Mouse (Mus musculus): Measurements from ENCODE around the gene Hist2h3c2.
A peak's percentile ranks its signal among the peaks of the same experiment; 100 is the strongest.
"Not testable (repeated sequence)": the region's sequence is repeated elsewhere in the genome, so short reads cannot be mapped to it uniquely, and the experiment has no call there.

Gene Hist2h3c2

GRCm38 (mm10) chr3:96236834-96237334, 2.0 kb downstream of the Hist2h3c2 start:
- no peak for DNase-seq (ENCODE audit: low spot score in 2 of 2)

GRCm38 (mm10) chr3:96235836-96236235, 3.1 kb downstream of the Hist2h3c2 start:
- DNase-seq (ENCODE audit: low spot score in 2 of 2) = no peak

- no peak for DNase-seq (ENCODE audit: low spot score in 2 of 2)
These were observed 4.0 kb downstream of the Hist2h3c2 start for GRCm38 (mm10) chr3:96234914-96235313.

GRCm38 (mm10) chr3:96231758-96232120, 7.2 kb downstream of the Hist2h3c2 start:
- DNase-seq (ENCODE audit: low spot score in 2 of 2) = no peak

DNA sequence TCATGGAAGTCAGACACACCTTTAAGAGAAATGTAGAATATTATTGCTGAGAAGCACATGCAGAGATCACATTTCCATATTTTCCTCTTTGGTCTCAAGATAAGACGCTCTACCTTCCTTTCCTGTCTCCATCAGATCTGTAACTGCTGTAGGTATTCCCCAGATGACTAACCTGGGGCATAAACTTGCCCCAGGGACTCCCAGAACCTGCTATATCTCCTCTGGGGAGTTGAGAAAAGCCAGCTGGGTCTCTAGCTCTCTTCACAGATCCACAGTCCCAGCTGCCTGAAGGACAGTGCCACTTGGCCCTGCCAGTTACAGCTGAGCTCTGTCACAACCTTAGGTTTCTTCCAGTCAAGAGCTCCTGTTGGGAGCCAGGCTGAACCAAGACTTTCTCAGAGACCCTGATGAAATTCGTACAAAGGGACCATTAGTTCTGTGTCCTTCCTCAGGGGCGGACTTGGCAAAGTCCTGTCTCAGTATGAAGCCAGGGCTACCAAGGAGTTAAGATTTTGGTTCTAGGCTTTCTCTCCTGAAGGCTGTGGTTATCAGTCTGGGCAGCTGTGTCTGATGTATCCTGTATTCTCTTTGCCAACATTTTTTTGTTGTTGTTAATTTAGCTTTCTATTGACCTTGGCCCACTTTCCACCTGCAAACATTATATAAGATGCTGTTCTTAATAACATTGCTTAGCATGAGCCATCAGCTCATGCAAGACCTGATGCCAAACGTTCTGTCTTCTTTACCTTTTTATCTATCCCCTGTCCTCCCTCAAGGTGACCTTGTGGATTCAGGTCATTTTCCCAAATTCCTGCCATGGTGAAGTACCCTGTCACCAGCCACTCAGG, 7.8 kb downstream of the Hist2h3c2 start:
- DNase-seq (ENCODE audit: low spot score in 2 of 2) = no peak

DNA sequence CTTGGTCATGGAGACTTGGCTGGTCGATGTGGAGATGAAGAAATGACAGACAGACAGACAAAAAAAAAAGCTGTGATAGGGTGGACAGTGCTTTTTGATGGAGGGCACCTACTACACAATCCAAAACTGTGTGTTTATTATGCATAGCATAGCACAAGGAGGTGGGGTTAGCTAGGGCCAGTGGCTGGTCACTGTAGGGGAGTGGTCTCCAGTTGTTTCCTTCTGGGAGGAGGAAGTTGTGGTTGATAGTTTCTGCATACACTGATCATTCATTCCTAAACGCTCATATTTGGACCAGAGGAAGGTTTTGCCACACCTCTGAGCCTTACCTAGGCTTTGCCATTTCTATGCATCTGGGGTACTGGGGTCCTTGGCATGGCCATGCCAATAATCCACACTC, 8.5 kb downstream of the Hist2h3c2 start:
- no peak for DNase-seq (ENCODE audit: low spot score in 2 of 2)

DNA sequence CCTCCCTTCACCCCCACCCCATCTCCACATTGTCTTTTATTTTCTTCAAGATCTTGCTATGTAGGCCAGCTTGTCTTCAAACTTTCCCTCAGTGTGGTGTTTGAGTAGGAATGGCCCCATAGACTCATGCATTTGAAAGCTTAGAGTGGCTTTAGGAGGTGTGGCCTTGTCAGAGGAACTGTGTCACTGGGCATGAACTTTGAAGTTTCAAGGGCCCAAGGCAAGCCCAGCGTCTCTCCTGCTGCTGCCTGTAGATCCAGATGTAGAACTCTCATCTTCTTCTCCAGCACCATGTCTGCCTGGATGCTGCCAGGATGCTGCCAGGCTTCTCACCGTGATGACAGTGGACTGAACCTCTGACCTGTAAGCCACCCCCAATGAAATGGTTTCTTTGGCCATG, 10.1 kb downstream of the Hist2h3c2 start:
- no peak for DNase-seq (ENCODE audit: low spot score in 2 of 2)

DNA sequence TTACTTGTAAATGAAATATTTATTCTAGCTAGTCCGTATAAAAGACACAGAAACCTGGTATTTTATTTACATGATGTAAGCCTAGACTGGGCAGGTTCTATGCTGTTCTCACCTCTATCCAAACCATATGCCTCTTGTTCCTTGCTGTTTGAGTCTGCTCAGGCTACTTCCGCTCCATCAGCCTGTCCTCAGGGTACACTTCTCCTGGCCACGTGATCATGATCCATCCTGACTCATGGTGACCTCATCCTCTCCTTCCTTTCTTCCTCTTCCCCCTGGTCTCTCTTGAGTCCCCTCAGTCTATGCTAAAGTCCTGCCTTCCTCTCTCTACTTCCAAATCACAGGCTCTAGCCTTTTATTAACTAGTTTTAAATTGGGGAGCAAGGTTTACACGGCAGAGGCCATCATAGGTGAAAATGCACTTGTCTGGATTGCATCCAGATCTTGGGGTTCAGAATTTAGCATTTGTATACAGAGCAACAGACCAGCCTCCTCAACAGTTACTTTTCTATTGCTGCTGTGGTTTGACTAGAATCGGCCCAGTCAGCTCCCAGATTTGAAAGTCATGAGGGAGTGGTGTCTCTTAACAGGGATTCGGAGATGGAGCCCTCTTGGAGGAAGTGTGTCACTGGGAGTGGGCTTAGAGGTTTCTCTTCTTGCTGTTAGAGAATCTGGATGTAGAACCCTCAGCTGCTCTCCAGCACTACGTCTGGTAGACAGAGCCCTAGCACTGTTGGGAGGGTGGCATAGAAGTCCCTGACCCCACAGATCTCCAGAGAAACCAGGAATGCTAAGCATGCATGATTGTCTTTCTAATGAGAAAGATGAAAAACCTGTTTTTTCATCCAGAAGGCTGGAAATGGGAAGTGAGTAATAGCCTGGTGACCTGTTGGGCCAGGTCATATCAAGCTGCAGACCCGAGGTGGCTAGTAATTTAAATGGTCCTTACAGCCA, 12.0 kb downstream of the Hist2h3c2 start:
- DNase-seq (ENCODE audit: low spot score in 2 of 2) = no peak

GRCm38 (mm10) chr3:96225421-96225820, 13.5 kb downstream of the Hist2h3c2 start:
- no peak for DNase-seq (ENCODE audit: low spot score in 2 of 2)

GRCm38 (mm10) chr3:96222774-96223173, 16.2 kb downstream of the Hist2h3c2 start:
- no peak for DNase-seq (ENCODE audit: low spot score in 2 of 2)

- DNase-seq (ENCODE audit: low spot score in 2 of 2) = peak; percentile 20 to 38
These were observed 17.3 kb downstream of the Hist2h3c2 start for GRCm38 (mm10) chr3:96221640-96222038.

DNA sequence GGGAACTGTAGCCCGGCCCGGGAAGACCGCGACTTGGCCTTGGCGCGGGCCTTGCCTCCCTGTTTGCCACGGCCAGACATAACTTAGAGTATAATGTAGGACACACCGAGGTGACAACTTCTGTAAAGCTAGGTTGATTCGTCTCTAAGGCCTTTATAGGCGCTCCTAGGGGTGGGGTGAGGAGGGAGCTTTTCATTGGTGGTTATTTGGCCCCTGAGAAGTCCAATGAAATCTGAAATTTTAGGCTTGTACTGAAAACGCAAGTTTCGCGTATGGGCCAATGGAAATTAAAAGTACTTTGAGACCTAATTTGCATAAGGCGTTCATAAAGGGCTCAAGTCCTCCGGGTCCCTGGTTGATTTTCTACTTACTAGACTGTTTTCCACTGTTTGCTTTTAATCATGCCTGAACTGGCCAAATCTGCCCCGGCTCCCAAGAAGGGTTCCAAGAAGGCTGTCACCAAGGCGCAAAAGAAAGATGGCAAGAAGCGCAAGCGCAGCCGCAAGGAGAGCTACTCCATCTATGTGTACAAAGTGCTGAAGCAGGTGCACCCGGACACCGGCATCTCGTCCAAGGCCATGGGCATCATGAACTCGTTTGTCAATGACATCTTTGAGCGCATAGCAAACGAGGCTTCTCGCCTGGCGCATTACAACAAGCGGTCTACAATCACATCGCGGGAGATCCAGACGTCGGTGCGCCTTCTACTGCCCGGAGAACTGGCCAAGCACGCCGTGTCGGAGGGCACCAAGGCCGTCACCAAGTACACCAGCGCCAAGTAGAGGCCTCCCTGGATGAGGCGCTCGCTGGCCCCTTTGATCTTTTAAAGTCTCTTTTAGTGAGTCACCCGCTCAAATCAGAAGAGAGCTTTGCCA, 17.9 kb downstream of the Hist2h3c2 start, which contains the start of the genes Hist2h2ac and Hist2h2be:
Hist2h2ac (minus strand) TSS at position 116 of the 875 bp plus-strand sequence.
Hist2h2be (plus strand) TSS at position 355 of the 875 bp plus-strand sequence.
- DNase-seq (ENCODE audit: low spot score in 2 of 2) = peak; percentile 91

- DNase-seq (ENCODE audit: low spot score in 2 of 2) = not testable (repeated sequence)
These were observed 18.7 kb downstream of the Hist2h3c2 start for GRCm38 (mm10) chr3:96220131-96220764.

- DNase-seq (ENCODE audit: low spot score in 2 of 2) = peak; percentile 68 to 73
These were observed 19.2 kb downstream of the Hist2h3c2 start, which contains the start of the genes Bola1 and Hist2h2ab for GRCm38 (mm10) chr3:96219661-96220130. Gene Bola1 (minus strand): TSS chr3:96219709. Gene Hist2h2ab (plus strand): TSS chr3:96219865.

DNA sequence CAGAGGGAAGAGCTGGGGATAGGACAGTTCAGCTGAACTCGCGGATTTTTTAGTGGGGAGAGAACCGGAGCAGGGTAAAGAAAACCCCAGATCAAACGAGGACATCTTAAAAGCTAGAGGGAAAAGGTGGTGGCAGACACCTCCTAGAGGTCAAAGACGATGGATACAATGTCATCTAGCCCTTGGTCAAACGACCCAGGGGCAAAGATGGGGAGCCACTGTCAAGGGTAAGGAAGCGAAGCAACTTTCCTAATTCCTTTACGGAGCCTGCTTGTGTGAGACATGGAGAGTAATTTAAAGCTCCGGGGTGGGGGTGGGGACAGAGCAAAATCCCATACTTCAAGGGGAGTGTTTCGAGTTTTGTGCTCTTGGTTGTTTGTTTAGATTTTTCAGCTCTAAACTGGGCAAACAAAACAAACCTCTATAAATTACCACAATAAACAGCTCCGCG, 19.7 kb downstream of the Hist2h3c2 start:
- DNase-seq (ENCODE audit: low spot score in 2 of 2) = peak; percentile 36 to 46

GRCm38 (mm10) chr3:96209242-96209641, 29.7 kb downstream of the Hist2h3c2 start:
- DNase-seq (ENCODE audit: low spot score in 2 of 2) = no peak

GRCm38 (mm10) chr3:96207819-96208218, 31.1 kb downstream of the Hist2h3c2 start:
- no peak for DNase-seq (ENCODE audit: low spot score in 2 of 2)

DNA sequence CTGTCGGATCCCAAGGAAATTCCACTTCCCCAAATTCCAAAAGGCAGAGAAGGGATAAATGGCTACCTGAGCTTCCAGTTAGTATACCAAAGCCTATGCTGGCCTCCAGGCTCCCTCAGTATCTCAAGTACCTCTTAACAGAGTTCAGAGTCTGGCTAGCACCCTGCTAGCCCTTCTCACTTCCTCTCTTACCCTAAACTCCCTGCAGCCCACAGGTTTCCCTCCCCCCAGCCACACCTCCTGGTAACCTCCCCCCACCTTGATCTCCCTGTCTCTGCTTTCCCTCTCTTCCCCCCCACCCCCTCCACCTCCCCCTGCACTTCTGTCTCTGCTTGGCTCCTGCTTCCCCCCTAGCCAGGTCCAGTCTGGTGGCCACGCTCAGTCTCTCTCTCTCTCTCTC, 39.2 kb downstream of the Hist2h3c2 start:
- DNase-seq (ENCODE audit: low spot score in 2 of 2) = no peak

DNA sequence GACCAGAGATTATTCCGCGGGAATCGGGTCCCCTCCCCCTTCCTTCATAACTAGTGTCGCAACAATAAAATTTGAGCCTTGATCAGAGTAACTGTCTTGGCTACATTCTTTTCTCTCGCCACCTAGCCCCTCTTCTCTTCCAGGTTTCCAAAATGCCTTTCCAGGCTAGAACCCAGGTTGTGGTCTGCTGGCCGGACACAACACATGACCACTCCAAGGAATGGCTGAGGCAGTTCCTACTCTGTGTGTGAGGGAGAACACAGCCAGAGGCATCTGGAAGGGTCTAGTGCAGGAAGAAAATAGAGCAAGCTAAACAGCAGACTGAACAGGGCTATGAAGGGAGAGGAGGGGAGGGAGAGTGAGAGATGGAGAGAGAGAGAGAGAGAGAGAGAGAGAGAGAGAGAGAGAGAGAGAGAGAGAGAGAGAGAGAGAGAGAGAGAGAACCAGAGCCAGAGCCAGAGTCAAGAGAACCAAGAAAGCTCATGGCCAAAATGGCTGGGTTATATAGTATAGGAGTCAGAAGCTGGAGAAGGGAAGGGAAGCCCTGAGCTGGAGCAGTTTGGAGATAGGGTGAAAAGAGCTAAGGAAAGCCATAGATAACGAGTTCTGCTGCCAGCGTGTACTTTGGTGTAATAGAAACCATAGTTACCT, 40.2 kb downstream of the Hist2h3c2 start:
- not testable (repeated sequence) for DNase-seq (ENCODE audit: low spot score in 2 of 2)

DNA sequence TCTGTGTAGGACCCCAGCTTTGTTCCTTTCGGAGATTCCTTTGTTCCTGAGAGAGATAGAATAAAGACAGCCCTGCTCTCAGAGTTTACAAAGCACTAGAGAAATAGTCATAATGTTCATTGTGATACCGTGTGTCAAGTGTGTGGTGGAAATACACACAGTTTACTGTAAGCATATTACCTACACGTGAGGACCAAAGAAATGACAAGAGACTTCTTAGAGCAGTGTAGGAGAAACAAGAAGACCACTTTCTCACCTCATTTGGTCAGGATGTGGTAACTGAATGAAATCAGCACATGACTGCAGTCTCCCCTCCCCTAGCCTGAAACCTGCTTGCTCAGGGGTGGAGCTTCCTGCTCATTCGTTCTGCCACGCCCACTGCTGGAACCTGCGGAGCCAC, 40.7 kb downstream of the Hist2h3c2 start:
- peak; percentile 41 to 50 for DNase-seq (ENCODE audit: low spot score in 2 of 2)
